Mouse (Mus musculus) MEL (cell line): ENCODE measurements around the gene Fbrsl1. TPM values are rescaled to one million over a fixed set of nuclear protein-coding genes. Genes with fewer than 3 reads are reported as not detected.

Source experiments
- DNase-seq: peaks from one replicate; pipeline ENCODE4 v3.0.0; 2011; ENCODE audit warnings: low read depth, low spot score
- H3K27ac ChIP-seq: 2 replicates; pipeline ENCODE4 v1.5.1; 2012; ENCODE audit warnings: low read depth, mild to moderate bottlenecking, control low read depth, low read length, moderate library complexity; ENCODE audit not compliant: control insufficient read depth
- H3K27me3 ChIP-seq, 2 experiments: fragments of 150-350 bp in 1 of 2; sonication (generic) in 1 of 2; 2 replicates each; pipeline ENCODE4 v1.6.1; 2012; ENCODE audit warnings: low read length in 2 of 2, mild to moderate bottlenecking in 2 of 2, improper control_type of control experiment in 1 of 2, moderate library complexity in 1 of 2; ENCODE audit not compliant: insufficient read depth in 2 of 2, control insufficient read depth in 1 of 2
- H3K36me3 ChIP-seq, 2 experiments: 2 replicates each; pipeline ENCODE4 v1.6.1; 2012 to 2014; ENCODE audit warnings: low read length in 2 of 2, improper control_type of control experiment in 1 of 2, inconsistent platforms in 1 of 2, mild to moderate bottlenecking in 1 of 2; ENCODE audit not compliant: insufficient read depth in 2 of 2, control insufficient read depth in 1 of 2
- H3K4me1 ChIP-seq, 2 experiments: fragments of 150-350 bp in 1 of 2; sonication (generic) in 1 of 2; 2 replicates each; pipeline ENCODE4 v1.6.1; 2012; ENCODE audit warnings: low read length in 2 of 2, improper control_type of control experiment in 1 of 2, mild to moderate bottlenecking in 1 of 2; ENCODE audit not compliant: insufficient read depth in 2 of 2, control insufficient read depth in 1 of 2
- H3K4me3 ChIP-seq, 2 experiments: fragments of 150-350 bp in 1 of 2; sonication (generic) in 1 of 2; 2 replicates each; pipeline ENCODE4 v1.5.1; 2012; ENCODE audit warnings: low read depth in 2 of 2, low read length in 2 of 2, mild to moderate bottlenecking in 2 of 2, moderate library complexity in 2 of 2, control low read depth in 1 of 2, improper control_type of control experiment in 1 of 2; ENCODE audit not compliant: control insufficient read depth in 1 of 2, insufficient read depth in 1 of 2
- H3K79me2 ChIP-seq: 2 replicates; pipeline ENCODE4 v1.6.1; 2012; ENCODE audit warnings: mild to moderate bottlenecking, low read length, moderate library complexity; ENCODE audit not compliant: control insufficient read depth, poor library complexity, insufficient read depth
- H3K9ac ChIP-seq: 2 replicates; pipeline ENCODE4 v1.6.1; 2012; ENCODE audit warnings: low read depth, mild to moderate bottlenecking, control low read depth, low read length, moderate library complexity; ENCODE audit not compliant: control insufficient read depth, poor library complexity, severe bottlenecking
- H3K9me3 ChIP-seq: fragments of 150-350 bp; sonication (generic); replicated peaks from 2 replicates; pipeline ENCODE4 v1.6.1; 2012; ENCODE audit warnings: mild to moderate bottlenecking, low read length, improper control_type of control experiment, moderate library complexity; ENCODE audit not compliant: insufficient read depth
- BHLHE40 ChIP-seq: IDR thresholded peaks from 2 replicates; pipeline ENCODE4 v1.6.1; 2012; ENCODE audit warnings: low read depth, mild to moderate bottlenecking, inconsistent platforms, low read length, improper control_type of control experiment, borderline replicate concordance
- CHD2 ChIP-seq: IDR thresholded peaks from 2 replicates; pipeline ENCODE4 v1.6.1; 2011; ENCODE audit warnings: low read length, improper control_type of control experiment
- CTCF ChIP-seq, 3 experiments: IDR thresholded peaks in 2 of 3; conservative IDR thresholded peaks in 1 of 3; 2 replicates each; pipeline ENCODE4 v1.5.1; 2011 to 2012; ENCODE audit warnings: low read length in 3 of 3, low read depth in 2 of 3, mild to moderate bottlenecking in 2 of 3, improper control_type of control experiment in 1 of 3, inconsistent platforms in 1 of 3, mixed read lengths in 1 of 3, moderate library complexity in 1 of 3; ENCODE audit not compliant: control insufficient read depth in 1 of 3, insufficient read depth in 1 of 3, poor library complexity in 1 of 3, severe bottlenecking in 1 of 3
- EP300 ChIP-seq, 2 experiments: IDR thresholded peaks; 2 replicates each; pipeline ENCODE4 v1.6.1; 2011; ENCODE audit warnings: improper control_type of control experiment in 2 of 2, low read length in 2 of 2, low read depth in 1 of 2, mild to moderate bottlenecking in 1 of 2
- GABPA ChIP-seq: IDR thresholded peaks from 2 replicates; pipeline ENCODE4 v1.6.1; 2012; ENCODE audit warnings: low read depth, mild to moderate bottlenecking, inconsistent platforms, low read length, improper control_type of control experiment, moderate library complexity
- JUND ChIP-seq: IDR thresholded peaks from 2 replicates; pipeline ENCODE4 v1.6.1; 2011; ENCODE audit warnings: low read depth, mild to moderate bottlenecking, improper control_type of control experiment, low read length
- MAFK ChIP-seq: IDR thresholded peaks from 2 replicates; pipeline ENCODE4 v1.6.1; 2011; ENCODE audit warnings: low read depth, mild to moderate bottlenecking, low read length, improper control_type of control experiment, borderline replicate concordance
- MAX ChIP-seq: IDR thresholded peaks from 2 replicates; pipeline ENCODE4 v1.6.1; 2011; ENCODE audit warnings: low read length, improper control_type of control experiment
- MEF2A ChIP-seq: IDR thresholded peaks from 2 replicates; pipeline ENCODE4 v1.6.1; 2014; ENCODE audit warnings: low read depth, mild to moderate bottlenecking, inconsistent platforms, low read length, improper control_type of control experiment; ENCODE audit not compliant: poor library complexity, insufficient replicate concordance, severe bottlenecking; ENCODE audit errors: extremely low read depth
- MYB ChIP-seq: IDR thresholded peaks from 2 replicates; pipeline ENCODE4 v1.6.1; 2011; ENCODE audit warnings: mild to moderate bottlenecking, low read depth, low read length, improper control_type of control experiment
- NELFE ChIP-seq: IDR thresholded peaks from 2 replicates; pipeline ENCODE4 v1.6.1; 2011; ENCODE audit warnings: low read depth, low read length, improper control_type of control experiment
- POLR2A ChIP-seq, 2 experiments: IDR thresholded peaks; 2 replicates each; pipeline ENCODE4 v1.6.1; 2011 to 2012; ENCODE audit warnings: low read length in 2 of 2, mild to moderate bottlenecking in 2 of 2, control low read depth in 1 of 2, improper control_type of control experiment in 1 of 2, low read depth in 1 of 2, moderate library complexity in 1 of 2; ENCODE audit not compliant: control insufficient read depth in 1 of 2, insufficient read depth in 1 of 2, poor library complexity in 1 of 2
- POLR2AphosphoS2 ChIP-seq: IDR thresholded peaks from 2 replicates; pipeline ENCODE4 v1.6.1; 2011; ENCODE audit warnings: low read length, improper control_type of control experiment
- POLR2AphosphoS5 ChIP-seq: IDR thresholded peaks from 2 replicates; pipeline ENCODE4 v1.6.1; 2012; ENCODE audit warnings: low read depth, borderline replicate concordance, mild to moderate bottlenecking, inconsistent platforms, low read length, moderate library complexity, mixed read lengths
- RAD21 ChIP-seq: IDR thresholded peaks from 2 replicates; pipeline ENCODE4 v1.6.1; 2011; ENCODE audit warnings: mild to moderate bottlenecking, low read depth, low read length, improper control_type of control experiment
- SIN3A ChIP-seq: IDR thresholded peaks from 2 replicates; pipeline ENCODE4 v1.6.1; 2012; ENCODE audit warnings: low read length, improper control_type of control experiment, inconsistent platforms
- SMC3 ChIP-seq: IDR thresholded peaks from 2 replicates; pipeline ENCODE4 v1.6.1; 2011; ENCODE audit warnings: low read depth, low read length, improper control_type of control experiment
- UBTF ChIP-seq: IDR thresholded peaks from 2 replicates; pipeline ENCODE4 v1.6.1; 2012; ENCODE audit warnings: low read depth, mild to moderate bottlenecking, inconsistent platforms, low read length, improper control_type of control experiment, moderate library complexity, borderline replicate concordance; ENCODE audit not compliant: insufficient read depth
- USF1 ChIP-seq: IDR thresholded peaks from 2 replicates; pipeline ENCODE4 v1.6.1; 2014; ENCODE audit warnings: low read depth, mild to moderate bottlenecking, inconsistent platforms, low read length, improper control_type of control experiment, moderate library complexity
- ZC3H11A ChIP-seq: IDR thresholded peaks from 2 replicates; pipeline ENCODE4 v1.6.1; 2012; ENCODE audit warnings: low read depth, mild to moderate bottlenecking, inconsistent platforms, low read length, improper control_type of control experiment
- ZNF384 ChIP-seq: IDR thresholded peaks from 2 replicates; pipeline ENCODE4 v1.6.1; 2012; ENCODE audit warnings: low read depth, mild to moderate bottlenecking, inconsistent platforms, low read length, improper control_type of control experiment
- polyA plus RNA-seq, 2 experiments: library from polyadenylated mRNA; stranded (reverse) in 1 of 2; unstranded in 1 of 2; fragments of >175 nt in 1 of 2; fragments of >200 nt in 1 of 2; gene quantifications; 2 replicates each; pipeline versions ENCODE4 v1.2.1 to v1.2.4; 2012; ENCODE audit warnings: low replicate concordance in 2 of 2, low read depth in 1 of 2; ENCODE audit not compliant: insufficient read length in 2 of 2, insufficient read depth in 1 of 2, missing spikeins in 1 of 2
- total RNA-seq: library from RNA; depleted of rRNA; stranded (reverse); fragments of 300-350 nt; gene quantifications from 2 replicates; pipeline ENCODE4 v1.2.3, GENCODE M21; 2012

Fbrsl1 gene
- total and polyA plus RNA-seq, 3 experiments: 12.7 to 56.1 TPM; not detected in 1

DNA sequence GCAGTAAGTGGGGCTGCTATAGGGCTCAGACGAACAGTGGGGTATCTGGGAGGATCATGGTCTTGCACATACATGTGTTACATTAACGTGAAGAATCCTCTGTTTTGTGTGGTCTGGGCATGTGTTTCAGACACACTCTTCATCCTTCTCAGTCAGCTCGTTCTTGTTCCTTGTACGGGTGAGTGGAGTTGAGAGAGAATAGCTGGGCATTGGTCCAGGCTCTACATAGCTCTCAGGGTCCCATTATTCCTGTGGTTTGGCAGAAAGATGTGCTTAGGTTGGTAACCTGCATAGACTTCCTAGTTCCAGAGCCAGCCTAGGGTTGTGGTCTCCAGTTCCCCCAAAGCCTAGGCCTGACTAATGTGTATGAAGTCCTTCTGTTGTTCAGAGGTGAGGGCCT lies 46.1 kb upstream of the Fbrsl1 start:
- TF ChIP-seq CTCF (IDR thresholded peaks at IDR 0.05 in 2 of 3, conservative IDR thresholded peaks at IDR 0.05 in 1 of 3; ENCODE audit: control insufficient read depth in 1 of 3, insufficient read depth in 1 of 3, low read depth in 2 of 3, low read length in 3 of 3, poor library complexity in 1 of 3, severe bottlenecking in 1 of 3) (no peak), CHD2 (no peak), USF1 (no peak), POLR2A (IDR thresholded peaks at IDR 0.05; ENCODE audit: control insufficient read depth in 1 of 2, insufficient read depth in 1 of 2, low read depth in 1 of 2, low read length in 2 of 2, poor library complexity in 1 of 2) (no peak), NELFE (no peak), POLR2AphosphoS2 (no peak), MEF2A (no peak), POLR2AphosphoS5 (no peak), MAX (no peak), UBTF (no peak), ZNF384 (no peak), EP300 (IDR thresholded peaks at IDR 0.05; ENCODE audit: low read depth in 1 of 2, low read length in 2 of 2) (no peak), MAFK (no peak), JUND (no peak)
- no peak overlapping the region for H3K9ac ChIP-seq
- H3K27me3 ChIP-seq: peaks cover 0 to 3% of the 10 kb centered on the region in 2 experiments; a peak in 1 of 4 replicates
- no peak overlapping the region for H3K4me3 ChIP-seq
- DNase-seq: no peak
- H3K36me3 ChIP-seq: peaks cover 0 to 7% of the 10 kb centered on the region in 2 experiments; a peak in 2 of 4 replicates
- H3K79me2 ChIP-seq: no peaks in the 10 kb centered on the region
- peaks cover under 1 to 7% of the 10 kb centered on the region in 2 experiments for H3K4me1 ChIP-seq
- no peaks in the 10 kb centered on the region for H3K9me3 ChIP-seq
- H3K27ac ChIP-seq: no peak overlapping the region

DNA sequence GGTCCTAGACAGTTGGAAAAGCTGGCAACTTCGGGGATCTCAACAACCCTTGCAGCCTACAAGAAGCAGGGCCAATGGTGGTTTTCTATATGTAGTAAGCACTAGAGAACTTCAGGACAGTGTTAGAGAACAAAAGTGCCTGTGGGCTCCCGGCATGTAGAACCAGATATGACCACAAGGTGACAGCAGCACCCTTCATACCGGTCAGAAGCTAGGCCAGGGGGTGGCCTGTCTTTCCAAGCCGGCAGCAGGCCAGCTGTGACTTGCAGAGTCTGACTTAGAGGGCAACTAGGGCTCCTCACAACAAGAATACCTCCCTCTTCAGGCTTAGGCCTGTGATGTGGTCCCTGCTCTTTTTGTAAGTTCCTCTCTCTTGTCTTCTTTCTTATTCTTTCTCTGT lies 45.5 kb upstream of the Fbrsl1 start:
- peak; percentile 81 for DNase-seq
- H3K27me3 ChIP-seq: 0 out of 4 replicates have a peak, but pooled peaks cover 0 to 3% of the 10 kb centered on the region in 2 experiments

More for the DNA sequence above, 45.5 kb upstream of the Fbrsl1 start:
- peaks cover 0 to 13% of the 10 kb centered on the region in 2 experiments; a peak in 2 of 4 replicates for H3K36me3 ChIP-seq
- no peak overlapping the region for H3K9ac ChIP-seq
- H3K9me3 ChIP-seq: no peaks in the 10 kb centered on the region
- no peak for TF ChIP-seq MYB
- TF ChIP-seq ZC3H11A: peak; percentile 92
- TF ChIP-seq POLR2A (IDR thresholded peaks at IDR 0.05; ENCODE audit: control insufficient read depth in 1 of 2, insufficient read depth in 1 of 2, low read depth in 1 of 2, low read length in 2 of 2, poor library complexity in 1 of 2): no peak
- no peak for TF ChIP-seq BHLHE40
- no peak for TF ChIP-seq GABPA
- no peak for TF ChIP-seq NELFE
- TF ChIP-seq CTCF (IDR thresholded peaks at IDR 0.05 in 2 of 3, conservative IDR thresholded peaks at IDR 0.05 in 1 of 3; ENCODE audit: control insufficient read depth in 1 of 3, insufficient read depth in 1 of 3, low read depth in 2 of 3, low read length in 3 of 3, poor library complexity in 1 of 3, severe bottlenecking in 1 of 3): peak; percentile 91 to 98 (median 94)
- TF ChIP-seq SIN3A: peak; percentile 39; the same call in 1 of the 2 replicates
- TF ChIP-seq ZNF384: peak; percentile 66
- peak; percentile 98 for TF ChIP-seq SMC3
- no peak for TF ChIP-seq UBTF
- no peak for TF ChIP-seq USF1
- TF ChIP-seq RAD21: peak; percentile 99
- no peak overlapping the region for H3K27ac ChIP-seq
- H3K79me2 ChIP-seq: no peaks in the 10 kb centered on the region
- peaks cover 4 to 12% of the 10 kb centered on the region in 2 experiments for H3K4me1 ChIP-seq
- H3K4me3 ChIP-seq: no peak overlapping the region
